Mouse (Mus musculus) T-helper 17 cell (primary cell): Measurements from ENCODE around the gene Slc2a3.

Source experiments
- in situ Hi-C, 2 experiments: fragments of 300-600 bp; cut with MboI, MseI; formaldehyde crosslinking; loops; 1 replicate in 1 of 2; 2 replicates in 1 of 2; pipeline ENCODE4 v1.15.1; 2025; ENCODE audit warnings: high pct_unique_total_duplicates in 2 of 2

The Slc2a3 gene

GRCm38 (mm10) chr6:122766145-122766968 lies 35.1 kb downstream of the Slc2a3 start:
- in situ Hi-C loops, result loop anchor here in 1 of 2 experiments (25.0 kb wide), 1 partner anchor 1871 kb away; the partner anchor contains the start of gene C1s2

- in situ Hi-C loops, result loop anchor here in 1 of 2 experiments (25.0 kb wide), 1 partner anchor 1872 kb away; the partner anchor contains the start of gene C1s2
Measured at GRCm38 (mm10) chr6:122765298-122765956, 36.0 kb downstream of the Slc2a3 start.

- in situ Hi-C loops, result loop anchor here in 1 of 2 experiments (25.0 kb wide), 1 partner anchor 1873 kb away; the partner anchor contains the start of gene C1s2
Measured at GRCm38 (mm10) chr6:122764446-122765297, 36.8 kb downstream of the Slc2a3 start.

GRCm38 (mm10) chr6:122763844-122764445 lies 37.5 kb downstream of the Slc2a3 start:
- in situ Hi-C loops, result loop anchor here in 1 of 2 experiments (25.0 kb wide), 1 partner anchor 1873 kb away; the partner anchor contains the start of gene C1s2

GRCm38 (mm10) chr6:122762952-122763700 lies 38.3 kb downstream of the Slc2a3 start:
- in situ Hi-C loops, result loop anchor here in 1 of 2 experiments (25.0 kb wide), 1 partner anchor 1874 kb away; the partner anchor contains the start of gene C1s2

GRCm38 (mm10) chr6:122762480-122762879 lies 39.0 kb downstream of the Slc2a3 start:
- in situ Hi-C loops, result loop anchor here in 1 of 2 experiments (25.0 kb wide), 1 partner anchor 1875 kb away; the partner anchor contains the start of gene C1s2

- in situ Hi-C loops, result loop anchor here in 1 of 2 experiments (25.0 kb wide), 1 partner anchor 1875 kb away; the partner anchor contains the start of gene C1s2
Measured at GRCm38 (mm10) chr6:122761901-122762300, 39.5 kb downstream of the Slc2a3 start.

GRCm38 (mm10) chr6:122761011-122761599 lies 40.3 kb downstream of the Slc2a3 start:
- in situ Hi-C loops, result loop anchor here in 1 of 2 experiments (25.0 kb wide), 1 partner anchor 1876 kb away; the partner anchor contains the start of gene C1s2

- in situ Hi-C loops, result loop anchor here in 1 of 2 experiments (25.0 kb wide), 1 partner anchor 1879 kb away; the partner anchor contains the start of gene C1s2
Measured at GRCm38 (mm10) chr6:122758732-122759131, 42.7 kb downstream of the Slc2a3 start.

- in situ Hi-C loops, result loop anchor here in 1 of 2 experiments (25.0 kb wide), 1 partner anchor 1881 kb away; the partner anchor contains the start of gene C1s2
Measured at GRCm38 (mm10) chr6:122755913-122756312, 45.5 kb downstream of the Slc2a3 start.

- in situ Hi-C loops, result loop anchor here in 1 of 2 experiments (25.0 kb wide), 1 partner anchor 1887 kb away; the partner anchor contains the start of gene C1s2
Measured at GRCm38 (mm10) chr6:122750579-122750978, 50.9 kb downstream of the Slc2a3 start.

- in situ Hi-C loops, result no loop called here
Measured at GRCm38 (mm10) chr6:122744505-122745249, 56.8 kb downstream of the Slc2a3 start.

- in situ Hi-C loops, result no loop called here
Measured at GRCm38 (mm10) chr6:122743353-122743752, 58.1 kb downstream of the Slc2a3 start.

- in situ Hi-C loops, result no loop called here
Measured at GRCm38 (mm10) chr6:122742228-122742899, 59.1 kb downstream of the Slc2a3 start.

GRCm38 (mm10) chr6:122741460-122742227 lies 59.8 kb downstream of the Slc2a3 start:
- in situ Hi-C loops, result no loop called here

- in situ Hi-C loops, result loop anchor here in 1 of 2 experiments (5.0 kb wide), 1 partner anchor 47 kb away; no protein-coding TSS in a partner anchor
Measured at GRCm38 (mm10) chr6:122739952-122740351, 61.5 kb downstream of the Slc2a3 start.

- in situ Hi-C loops, result loop anchor here in 1 of 2 experiments (5.0 kb wide), 1 partner anchor 53 kb away; no protein-coding TSS in a partner anchor
Measured at GRCm38 (mm10) chr6:122719942-122720341, 81.5 kb downstream of the Slc2a3 start.
